Mouse (Mus musculus) forebrain, embryonic 16.5 days (tissue): ENCODE measurements around the gene Il4. TPM values are rescaled to one million over a fixed set of nuclear protein-coding genes. Genes with fewer than 3 reads are reported as not detected.

Source experiments
- ATAC-seq: fragments of 200-750 bp; cut with Nextera tagmentation; 2 replicates; pipeline ENCODE4 v1.8.0; 2017; ENCODE audit warnings: mild to moderate bottlenecking, moderate library complexity
- H3K27ac ChIP-seq: fragments of 300-500 bp; sonication (generic); 2 replicates; pipeline ENCODE4 v1.5.1; 2014; ENCODE audit warnings: low read length, control low read depth
- H3K27me3 ChIP-seq: fragments of 300-500 bp; sonication (generic); replicated peaks from 2 replicates; pipeline ENCODE4 v1.6.1; 2014; ENCODE audit warnings: low read length; ENCODE audit not compliant: control insufficient read depth, insufficient read depth
- H3K36me3 ChIP-seq: fragments of 300-500 bp; sonication (generic); 2 replicates; pipeline ENCODE4 v1.6.1; 2014; ENCODE audit not compliant: control insufficient read depth, insufficient read depth
- H3K4me1 ChIP-seq: fragments of 300-500 bp; sonication (generic); replicated peaks from 2 replicates; pipeline ENCODE4 v1.6.1; 2014; ENCODE audit warnings: low read length; ENCODE audit not compliant: control insufficient read depth, insufficient read depth
- H3K4me2 ChIP-seq: fragments of 300-500 bp; sonication (generic); 2 replicates; pipeline ENCODE4 v1.6.1; 2014; ENCODE audit warnings: mild to moderate bottlenecking, low read length, control low read depth
- H3K4me3 ChIP-seq: fragments of 300-500 bp; sonication (generic); replicated peaks from 2 replicates; pipeline ENCODE4 v1.5.1; 2014; ENCODE audit warnings: mild to moderate bottlenecking, low read length, control low read depth
- H3K9ac ChIP-seq: fragments of 300-500 bp; sonication (generic); replicated peaks from 2 replicates; pipeline ENCODE4 v1.6.1; 2014; ENCODE audit warnings: low read depth, low read length, control low read depth
- H3K9me3 ChIP-seq: fragments of 300-500 bp; sonication (generic); 2 replicates; pipeline ENCODE4 v1.6.1; 2016; ENCODE audit warnings: low read length; ENCODE audit not compliant: control insufficient read depth
- WGBS: fragments of 180-500 bp; shearing (Covaris S2); extraction: QIAGEN DNeasy Blood & Tissue Kit; methylation state at CpG from one replicate; pipeline ENCODE4 v1.1.7; 2014; 5-methylcytosine and 5-hydroxymethylcytosine counted together
- polyA plus RNA-seq: library from polyadenylated mRNA; unstranded; fragments of >200 nt; fragmentation: Nextera tagmentation; extraction: Ambion mirVana; gene quantifications from 2 replicates; pipeline ENCODE4 v1.2.1, GENCODE M21; 2015

The Il4 gene
- polyA plus RNA-seq, 1 experiment from 2014 or later, result 3.0 TPM

DNA sequence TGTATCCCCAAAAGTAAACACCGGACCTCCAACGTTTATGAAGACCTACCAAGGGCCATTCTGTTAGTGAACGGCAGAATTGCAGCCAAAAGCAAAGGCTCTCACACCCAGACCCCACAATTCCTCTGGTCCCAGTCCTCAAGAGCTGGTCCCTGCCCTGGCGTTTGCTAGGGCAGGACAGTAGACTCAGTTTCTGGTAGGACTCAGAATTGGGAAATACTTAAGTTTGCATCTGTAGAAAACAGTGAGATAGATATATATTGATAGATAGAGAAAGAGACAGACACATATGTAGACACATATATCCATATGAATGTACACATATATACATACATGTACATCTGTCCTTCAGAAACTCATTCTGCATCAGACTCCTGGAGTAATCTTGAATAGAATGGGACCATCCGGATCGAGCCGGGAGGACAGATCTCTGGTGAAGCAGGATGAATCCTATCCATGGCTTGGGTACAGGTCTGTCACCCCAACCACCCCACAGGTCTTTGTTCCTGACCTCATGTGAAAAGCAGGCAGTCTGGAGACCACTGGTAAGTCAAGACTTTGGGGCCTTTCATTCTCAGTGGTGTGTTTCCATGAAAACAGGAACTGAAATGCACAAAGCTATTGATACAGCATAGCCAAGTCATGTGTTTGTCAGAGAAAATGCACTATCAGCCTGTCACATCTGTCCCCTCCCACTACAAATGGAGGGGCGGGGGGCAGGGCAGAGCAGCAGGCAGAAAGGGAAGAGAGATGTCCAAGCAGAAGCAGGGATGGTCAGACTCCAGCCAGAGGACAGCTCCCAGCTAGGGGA, 1.5 kb downstream of the Il4 start:
- H3K4me3 ChIP-seq, result no peak overlapping the region
- H3K27me3 ChIP-seq, result no peaks in the 10 kb centered on the region
- WGBS, result 88% methylated on average over 8 of the region's 8 CpGs
- H3K27ac ChIP-seq, result no peak overlapping the region
- H3K4me2 ChIP-seq, result no peak overlapping the region
- H3K36me3 ChIP-seq, result no peaks in the 10 kb centered on the region
- no peak overlapping the region for H3K9ac ChIP-seq
- no peaks in the 10 kb centered on the region for H3K4me1 ChIP-seq
- H3K9me3 ChIP-seq, result no peaks in the 10 kb centered on the region
- ATAC-seq, result no peak

DNA sequence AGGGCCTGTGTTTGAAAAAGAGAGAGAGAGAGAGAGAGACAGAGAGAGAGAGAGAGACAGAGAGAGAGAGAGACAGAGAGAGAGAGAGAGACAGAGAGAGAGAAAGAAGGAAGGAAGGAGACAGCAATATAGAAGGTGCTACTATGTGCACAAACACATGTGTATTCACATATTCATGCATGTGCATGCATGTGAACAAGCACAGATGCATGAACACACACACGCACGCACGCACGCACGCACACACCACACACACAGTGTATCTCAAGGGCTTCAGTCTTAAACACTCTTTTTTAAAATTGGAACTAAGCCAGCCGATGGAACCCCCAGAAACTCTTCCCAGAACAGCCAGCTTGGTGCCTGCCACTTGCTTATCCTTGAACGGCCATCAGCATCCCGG, 2.9 kb downstream of the Il4 start:
- Histone ChIP-seq H3K9me3 (no peaks in the 10 kb centered on the region), H3K9ac (no peak overlapping the region), H3K4me3 (no peak overlapping the region), H3K27ac (no peak overlapping the region), H3K4me1 (no peaks in the 10 kb centered on the region), H3K27me3 (no peaks in the 10 kb centered on the region), H3K4me2 (no peak overlapping the region), H3K36me3 (no peaks in the 10 kb centered on the region)
- 89% methylated on average over 8 of the region's 8 CpGs for WGBS
- ATAC-seq, result no peak

DNA sequence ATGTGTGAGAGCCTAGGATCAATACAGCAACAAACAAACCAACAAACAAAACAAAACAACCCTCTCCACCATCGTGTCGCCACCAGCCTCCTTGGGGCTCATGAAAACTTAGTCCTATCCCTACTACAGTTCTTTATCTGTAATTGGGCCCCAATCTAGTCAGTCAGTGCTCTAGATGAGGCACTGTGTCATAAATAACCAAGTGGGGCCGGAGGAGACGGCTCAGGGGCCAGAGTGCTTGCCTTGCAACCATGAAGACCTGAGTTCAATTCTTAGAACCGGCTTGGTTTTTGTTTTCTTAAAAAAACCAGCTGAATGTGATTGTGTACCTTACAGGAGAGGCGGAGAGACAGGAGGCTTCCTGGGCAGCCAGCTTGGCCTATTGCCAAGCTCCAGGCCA, 3.3 kb downstream of the Il4 start:
- no peaks in the 10 kb centered on the region for H3K27me3 ChIP-seq
- no peak overlapping the region for H3K9ac ChIP-seq
- no peak overlapping the region for H3K27ac ChIP-seq
- no peaks in the 10 kb centered on the region for H3K4me1 ChIP-seq
- no peaks in the 10 kb centered on the region for H3K9me3 ChIP-seq
- ATAC-seq, result no peak
- H3K4me2 ChIP-seq, result no peak overlapping the region
- no peak overlapping the region for H3K4me3 ChIP-seq
- 49% methylated on average over 6 of the region's 6 CpGs for WGBS
- no peaks in the 10 kb centered on the region for H3K36me3 ChIP-seq

DNA sequence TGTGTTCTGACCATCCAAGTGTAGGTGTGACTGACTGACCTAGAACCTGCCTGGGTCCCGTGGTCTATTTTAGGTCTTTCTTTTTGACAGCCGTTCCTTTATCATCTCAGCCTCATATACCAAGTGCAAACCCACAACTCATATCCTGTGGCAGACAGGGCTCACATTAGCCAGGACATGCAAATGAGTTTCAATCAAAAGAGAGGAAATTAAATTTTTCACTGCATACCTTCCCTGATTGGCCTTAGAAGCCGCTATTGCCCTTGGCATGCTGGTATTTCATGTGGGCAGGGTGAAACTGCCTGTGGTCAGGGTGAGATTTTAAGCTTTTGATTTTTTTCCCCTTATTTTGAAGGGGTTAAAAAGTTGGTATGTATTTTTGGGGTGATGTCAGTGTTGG, 8.8 kb downstream of the Il4 start:
- Histone ChIP-seq H3K4me3 (no peak overlapping the region), H3K4me1 (no peaks in the 10 kb centered on the region; the same call in 1 of the 2 replicates), H3K4me2 (no peak overlapping the region), H3K9me3 (no peaks in the 10 kb centered on the region), H3K36me3 (no peaks in the 10 kb centered on the region), H3K27ac (no peak overlapping the region), H3K27me3 (no peaks in the 10 kb centered on the region), H3K9ac (no peak overlapping the region)
- WGBS, result 92% methylated on average over 3 of the region's 3 CpGs
- no peak for ATAC-seq

DNA sequence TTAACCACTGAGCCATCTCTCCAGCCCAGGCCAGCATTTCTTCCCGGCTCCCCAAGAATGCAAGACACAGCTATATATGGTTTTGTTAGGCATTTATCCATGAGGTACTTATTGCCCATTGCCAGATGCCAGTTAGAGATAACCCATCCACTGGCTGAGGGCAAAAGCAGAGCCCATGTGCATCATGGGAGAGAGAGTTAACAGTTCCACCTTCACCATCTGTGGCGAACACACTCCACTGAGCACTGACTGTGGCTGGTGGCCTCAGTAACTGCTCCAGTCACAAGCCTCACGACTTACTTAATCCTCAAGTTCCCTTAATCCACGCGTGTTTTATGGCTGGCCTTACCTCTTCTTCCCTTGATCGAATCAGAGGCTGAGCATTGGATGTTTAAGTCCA, 9.2 kb downstream of the Il4 start:
- ATAC-seq, result no peak
- no peaks in the 10 kb centered on the region; the same call in 1 of the 2 replicates for H3K4me1 ChIP-seq
- H3K9ac ChIP-seq, result no peak overlapping the region
- H3K27ac ChIP-seq, result no peak overlapping the region
- no peaks in the 10 kb centered on the region for H3K36me3 ChIP-seq
- no peaks in the 10 kb centered on the region for H3K27me3 ChIP-seq
- no peak overlapping the region for H3K4me2 ChIP-seq
- H3K9me3 ChIP-seq, result no peaks in the 10 kb centered on the region
- no peak overlapping the region for H3K4me3 ChIP-seq
- 81% methylated on average over 6 of the region's 6 CpGs for WGBS

DNA sequence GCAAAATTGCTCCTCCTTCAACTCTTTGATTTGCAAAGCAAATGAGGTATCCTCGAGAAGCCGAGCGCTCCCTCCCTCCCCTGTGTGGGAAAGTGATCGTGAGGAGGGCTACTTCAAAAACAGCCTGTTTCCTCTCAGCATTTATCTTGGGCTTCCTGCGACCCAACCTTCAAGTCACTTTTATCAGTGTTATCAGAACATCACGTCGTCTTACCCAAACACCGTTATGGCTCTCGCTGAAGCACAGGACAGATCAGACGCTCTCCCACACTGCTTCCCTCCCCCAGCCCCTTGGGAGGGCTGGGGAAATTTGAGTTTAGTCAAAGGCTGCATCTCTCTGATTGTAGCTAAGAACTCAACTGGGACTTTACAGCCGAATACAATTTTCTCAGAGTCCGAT, 12.9 kb downstream of the Il4 start:
- no peak overlapping the region for H3K4me3 ChIP-seq
- no peaks in the 10 kb centered on the region for H3K27me3 ChIP-seq
- H3K27ac ChIP-seq, result no peak overlapping the region
- peaks cover 16% of the 10 kb centered on the region for H3K36me3 ChIP-seq
- H3K9ac ChIP-seq, result no peak overlapping the region
- ATAC-seq, result no peak
- 11% methylated on average over 12 of the region's 12 CpGs for WGBS
- no peaks in the 10 kb centered on the region for H3K9me3 ChIP-seq
- H3K4me1 ChIP-seq, result no peaks in the 10 kb centered on the region; the same call in 1 of the 2 replicates
- no peak overlapping the region for H3K4me2 ChIP-seq

DNA sequence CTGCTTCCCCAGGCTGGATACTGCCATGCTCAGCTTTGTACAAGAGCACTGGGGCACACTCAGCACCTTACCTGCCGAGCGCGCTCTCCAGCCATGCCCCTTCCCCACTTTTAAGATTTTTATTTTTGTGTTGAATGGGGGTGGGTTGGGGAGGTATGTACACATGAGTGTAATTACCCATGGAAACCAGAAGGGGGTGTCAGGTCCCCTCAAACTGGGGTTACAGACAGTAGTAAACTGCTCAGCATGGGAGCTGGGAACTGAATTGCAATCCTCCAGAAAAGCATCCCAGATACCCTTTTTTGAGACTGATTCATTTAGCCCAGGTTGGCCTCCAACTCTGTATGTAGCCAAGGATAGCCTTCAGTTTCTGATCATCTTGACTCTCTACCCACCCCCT, 13.5 kb downstream of the Il4 start:
- no peak overlapping the region for H3K27ac ChIP-seq
- H3K4me1 ChIP-seq, result no peaks in the 10 kb centered on the region; the same call in 1 of the 2 replicates
- no peaks in the 10 kb centered on the region for H3K9me3 ChIP-seq
- no peak overlapping the region for H3K9ac ChIP-seq
- no peaks in the 10 kb centered on the region for H3K27me3 ChIP-seq
- no peak for ATAC-seq
- H3K4me3 ChIP-seq, result no peak overlapping the region
- WGBS, result 90% methylated on average over 3 of the region's 3 CpGs
- H3K36me3 ChIP-seq, result peaks cover 17% of the 10 kb centered on the region
- H3K4me2 ChIP-seq, result no peak overlapping the region

DNA sequence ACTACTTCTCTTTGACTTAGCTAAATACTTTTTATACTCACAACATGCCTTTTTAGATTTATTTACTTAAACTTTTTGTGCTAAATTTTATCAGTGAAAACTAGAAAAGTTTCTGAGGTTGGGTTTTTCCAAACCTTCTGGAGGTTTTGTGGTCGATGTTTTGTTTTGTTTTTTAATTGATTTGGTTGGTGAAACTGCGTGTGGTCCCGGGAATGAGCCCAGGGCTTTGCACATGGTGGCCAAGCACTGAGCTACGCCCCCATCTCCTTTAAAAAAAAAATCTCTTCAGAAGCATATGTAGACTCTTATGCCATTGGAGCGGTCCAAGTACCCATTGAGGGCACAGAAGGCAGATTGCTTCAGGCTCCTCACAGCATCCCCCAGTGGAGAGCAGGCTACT, 27.4 kb downstream of the Il4 start:
- 94% methylated on average over 5 of the region's 5 CpGs for WGBS
- H3K4me2 ChIP-seq, result no peak overlapping the region
- no peak overlapping the region for H3K9ac ChIP-seq
- no peaks in the 10 kb centered on the region for H3K9me3 ChIP-seq
- H3K4me1 ChIP-seq, result no peaks in the 10 kb centered on the region
- peaks cover 61% of the 10 kb centered on the region for H3K36me3 ChIP-seq
- ATAC-seq, result no peak
- H3K27ac ChIP-seq, result no peak overlapping the region
- no peak overlapping the region for H3K4me3 ChIP-seq
- no peaks in the 10 kb centered on the region for H3K27me3 ChIP-seq

DNA sequence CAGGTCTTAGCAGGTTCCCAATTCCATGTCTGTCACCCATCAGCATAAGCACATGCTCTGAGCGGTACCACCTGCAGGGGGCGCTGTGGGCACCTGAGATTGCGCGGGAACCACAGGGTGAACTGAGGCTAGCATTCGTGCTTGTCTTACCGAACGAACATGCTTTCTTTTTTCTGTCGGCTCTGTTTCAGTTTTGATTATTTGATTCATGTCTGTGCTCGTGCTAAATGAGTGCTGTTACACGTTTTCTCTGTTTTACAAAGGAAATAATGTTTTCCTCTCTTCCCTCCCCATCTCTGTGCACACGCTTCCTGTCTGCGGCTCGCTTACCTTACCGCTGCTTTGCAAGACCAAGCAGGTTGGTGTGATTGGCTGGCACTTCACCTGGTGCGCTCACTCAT, 28.1 kb downstream of the Il4 start:
- Histone ChIP-seq H3K4me3 (no peak overlapping the region), H3K4me1 (no peaks in the 10 kb centered on the region), H3K9ac (no peak overlapping the region), H3K27ac (no peak overlapping the region), H3K4me2 (no peak overlapping the region), H3K27me3 (no peaks in the 10 kb centered on the region), H3K9me3 (no peaks in the 10 kb centered on the region), H3K36me3 (peaks cover 63% of the 10 kb centered on the region)
- no peak for ATAC-seq
- 41% methylated on average over 15 of the region's 15 CpGs for WGBS

DNA sequence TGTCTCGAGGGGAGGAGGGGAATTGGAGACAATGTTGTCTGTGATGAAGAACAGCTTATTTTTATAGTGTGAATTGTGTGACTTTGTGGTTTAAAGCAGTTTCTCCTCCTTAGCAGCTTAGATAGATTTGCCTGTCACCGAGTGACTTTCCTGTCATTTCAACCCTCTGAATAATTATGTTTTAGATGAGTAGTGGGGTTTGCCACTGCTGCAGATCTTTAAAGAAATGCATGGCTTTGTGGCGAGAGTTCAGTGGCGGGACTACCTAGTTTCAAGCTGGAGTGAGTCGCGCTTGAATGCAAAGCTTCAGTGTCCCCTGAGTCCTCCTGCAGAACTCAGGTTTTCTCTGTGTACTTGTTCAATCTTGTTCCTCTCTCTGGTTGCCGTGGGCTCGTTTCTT, 30.2 kb downstream of the Il4 start:
- Histone ChIP-seq H3K4me2 (no peak overlapping the region), H3K9ac (no peak overlapping the region), H3K4me3 (no peak overlapping the region), H3K27me3 (no peaks in the 10 kb centered on the region), H3K36me3 (peaks cover 60% of the 10 kb centered on the region), H3K4me1 (no peaks in the 10 kb centered on the region), H3K27ac (no peak overlapping the region), H3K9me3 (no peaks in the 10 kb centered on the region)
- 84% methylated on average over 8 of the region's 8 CpGs for WGBS
- no peak for ATAC-seq
